Mouse (Mus musculus): ENCODE measurements around the gene Slc8b1. TPM values are rescaled to one million over a fixed set of nuclear protein-coding genes. Genes with fewer than 3 reads are reported as not detected.

Gene Slc8b1
- polyA plus RNA-seq, 1 experiment from 2014 or later = 2.1 TPM

- no peak for ATAC-seq (replicated peaks; ENCODE audit: insufficient number of reproducible peaks, low FRiP score, low TSS enrichment)
- H3K9ac ChIP-seq (ENCODE audit: low read depth, low read length) = no peak overlapping the region
- no peak overlapping the region for H3K27ac ChIP-seq (ENCODE audit: low read depth, low read length)
- no peaks in the 10 kb centered on the region for H3K27me3 ChIP-seq (ENCODE audit: control insufficient read depth, insufficient read depth, low read length)
- no peaks in the 10 kb centered on the region for H3K4me1 ChIP-seq (ENCODE audit: control insufficient read depth, insufficient read depth, low read length)
- WGBS (ENCODE audit: insufficient replicate concordance) = 58% methylated on average over 8 of the region's 8 CpGs
- H3K9me3 ChIP-seq (replicated peaks; ENCODE audit: control insufficient read depth, low read length) = no peaks in the 10 kb centered on the region
- peaks cover 7% of the 10 kb centered on the region; the same call in 1 of the 2 replicates for H3K36me3 ChIP-seq (ENCODE audit: control insufficient read depth, insufficient read depth, low read length)
- no peak overlapping the region for H3K4me2 ChIP-seq
- H3K4me3 ChIP-seq (ENCODE audit: low read depth, low read length) = no peak overlapping the region
These were observed 20.2 kb upstream of the Slc8b1 start for GRCm38 (mm10) chr5:120490679-120491192.

DNA sequence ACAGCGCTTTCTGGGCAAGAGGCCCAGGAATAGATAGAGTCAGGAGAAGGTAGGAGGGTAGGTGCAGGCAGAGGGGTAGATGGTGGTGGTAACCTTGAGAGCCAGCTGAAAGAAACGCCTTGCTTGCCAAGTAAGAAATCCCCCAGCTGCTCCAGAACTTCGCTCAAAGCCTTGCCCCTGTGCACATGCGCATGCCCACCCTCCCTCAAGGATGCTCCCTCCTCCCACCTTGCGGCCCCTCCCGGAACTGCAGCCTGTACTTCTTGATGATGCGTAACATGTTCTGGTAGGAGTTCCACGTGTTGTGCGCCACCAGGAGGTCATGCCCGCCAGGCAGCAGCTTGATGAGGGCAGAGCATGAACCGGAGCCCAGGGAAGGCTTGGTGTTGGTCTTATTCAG, 18.5 kb upstream of the Slc8b1 start:
- no peaks in the 10 kb centered on the region for H3K27me3 ChIP-seq (ENCODE audit: control insufficient read depth, insufficient read depth, low read length)
- H3K4me2 ChIP-seq = no peak overlapping the region
- WGBS (ENCODE audit: insufficient replicate concordance) = 70% methylated on average over 11 of the region's 11 CpGs
- no peaks in the 10 kb centered on the region for H3K9me3 ChIP-seq (replicated peaks; ENCODE audit: control insufficient read depth, low read length)
- H3K36me3 ChIP-seq (ENCODE audit: control insufficient read depth, insufficient read depth, low read length) = 0 out of 2 replicates have a peak, but pooled peaks cover under 1% of the 10 kb centered on the region
- no peak for ATAC-seq (replicated peaks; ENCODE audit: insufficient number of reproducible peaks, low FRiP score, low TSS enrichment)
- H3K27ac ChIP-seq (ENCODE audit: low read depth, low read length) = no peak overlapping the region
- H3K4me3 ChIP-seq (ENCODE audit: low read depth, low read length) = no peak overlapping the region
- no peak overlapping the region for H3K9ac ChIP-seq (ENCODE audit: low read depth, low read length)
- no peaks in the 10 kb centered on the region for H3K4me1 ChIP-seq (ENCODE audit: control insufficient read depth, insufficient read depth, low read length)

DNA sequence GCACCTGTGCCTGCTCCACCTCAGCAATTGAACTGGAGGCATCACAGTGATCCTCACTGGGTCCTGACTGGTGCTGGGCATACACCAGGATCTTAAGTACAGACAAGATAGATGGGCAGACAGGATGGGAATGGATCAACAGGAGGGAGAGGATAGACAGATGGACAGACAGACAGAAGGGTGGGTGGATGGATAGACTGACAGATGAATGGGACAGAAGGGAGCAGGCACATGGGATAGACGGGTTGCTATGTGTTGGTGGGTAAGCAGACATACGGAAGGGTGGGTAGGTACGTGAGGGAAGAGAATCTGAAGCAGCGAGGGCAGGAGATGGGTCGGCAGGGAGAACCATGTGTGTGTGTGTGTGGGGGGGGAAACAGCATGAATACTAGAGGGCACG, 17.5 kb upstream of the Slc8b1 start:
- H3K4me2 ChIP-seq = no peak overlapping the region
- WGBS (ENCODE audit: insufficient replicate concordance) = 83% methylated on average over 6 of the region's 6 CpGs
- H3K4me1 ChIP-seq (ENCODE audit: control insufficient read depth, insufficient read depth, low read length) = no peaks in the 10 kb centered on the region
- no peak overlapping the region for H3K4me3 ChIP-seq (ENCODE audit: low read depth, low read length)
- H3K9me3 ChIP-seq (replicated peaks; ENCODE audit: control insufficient read depth, low read length) = no peaks in the 10 kb centered on the region
- no peak overlapping the region for H3K9ac ChIP-seq (ENCODE audit: low read depth, low read length)
- no peaks in the 10 kb centered on the region for H3K36me3 ChIP-seq (ENCODE audit: control insufficient read depth, insufficient read depth, low read length)
- no peak for ATAC-seq (replicated peaks; ENCODE audit: insufficient number of reproducible peaks, low FRiP score, low TSS enrichment)
- H3K27ac ChIP-seq (ENCODE audit: low read depth, low read length) = no peak overlapping the region
- H3K27me3 ChIP-seq (ENCODE audit: control insufficient read depth, insufficient read depth, low read length) = no peaks in the 10 kb centered on the region

GRCm38 (mm10) chr5:120493873-120494395, 17.0 kb upstream of the Slc8b1 start:
- ATAC-seq (replicated peaks; ENCODE audit: insufficient number of reproducible peaks, low FRiP score, low TSS enrichment) = no peak
- H3K27me3 ChIP-seq (ENCODE audit: control insufficient read depth, insufficient read depth, low read length) = no peaks in the 10 kb centered on the region
- no peak overlapping the region for H3K9ac ChIP-seq (ENCODE audit: low read depth, low read length)
- no peaks in the 10 kb centered on the region for H3K9me3 ChIP-seq (replicated peaks; ENCODE audit: control insufficient read depth, low read length)
- no peak overlapping the region for H3K27ac ChIP-seq (ENCODE audit: low read depth, low read length)
- no peaks in the 10 kb centered on the region for H3K4me1 ChIP-seq (ENCODE audit: control insufficient read depth, insufficient read depth, low read length)
- H3K4me3 ChIP-seq (ENCODE audit: low read depth, low read length) = no peak overlapping the region
- WGBS (ENCODE audit: insufficient replicate concordance) = 78% methylated on average over 9 of the region's 9 CpGs
- H3K36me3 ChIP-seq (ENCODE audit: control insufficient read depth, insufficient read depth, low read length) = no peaks in the 10 kb centered on the region
- H3K4me2 ChIP-seq = no peak overlapping the region

- WGBS (ENCODE audit: insufficient replicate concordance) = 67% methylated on average over 10 of the region's 10 CpGs
- H3K4me2 ChIP-seq = no peak overlapping the region
- H3K4me1 ChIP-seq (ENCODE audit: control insufficient read depth, insufficient read depth, low read length) = no peaks in the 10 kb centered on the region
- H3K36me3 ChIP-seq (ENCODE audit: control insufficient read depth, insufficient read depth, low read length) = no peaks in the 10 kb centered on the region
- H3K4me3 ChIP-seq (ENCODE audit: low read depth, low read length) = no peak overlapping the region
- ATAC-seq (replicated peaks; ENCODE audit: insufficient number of reproducible peaks, low FRiP score, low TSS enrichment) = no peak
- no peaks in the 10 kb centered on the region for H3K27me3 ChIP-seq (ENCODE audit: control insufficient read depth, insufficient read depth, low read length)
- H3K27ac ChIP-seq (ENCODE audit: low read depth, low read length) = no peak overlapping the region
- no peaks in the 10 kb centered on the region for H3K9me3 ChIP-seq (replicated peaks; ENCODE audit: control insufficient read depth, low read length)
- H3K9ac ChIP-seq (ENCODE audit: low read depth, low read length) = no peak overlapping the region
These were observed 15.8 kb upstream of the Slc8b1 start for GRCm38 (mm10) chr5:120495064-120495702.

DNA sequence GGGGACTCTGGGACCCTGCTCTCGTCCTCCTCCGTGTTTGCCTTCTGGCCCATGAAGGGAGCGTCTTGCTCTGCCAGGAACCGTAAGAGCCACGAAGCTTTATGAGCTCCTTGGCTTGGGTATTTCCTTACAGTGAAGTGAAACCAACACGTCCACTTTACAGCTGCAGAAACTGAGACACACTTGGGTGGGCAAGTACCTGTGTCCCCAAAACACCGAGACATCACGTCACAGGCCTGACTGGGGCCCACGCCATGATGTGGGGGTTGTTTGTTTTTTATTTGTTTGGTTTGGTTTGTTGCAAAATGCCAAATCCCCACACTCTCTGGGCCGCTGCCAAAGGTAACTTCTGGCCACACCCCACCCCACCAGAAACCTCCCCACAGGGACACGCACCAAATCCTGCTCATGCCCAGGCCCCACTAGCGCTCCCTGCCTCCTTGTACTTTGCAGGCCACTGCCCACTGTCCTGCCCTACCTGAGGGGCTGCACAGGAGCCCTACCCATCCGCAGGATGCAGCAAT, 15.2 kb upstream of the Slc8b1 start:
- WGBS (ENCODE audit: insufficient replicate concordance) = 85% methylated on average over 13 of the region's 13 CpGs
- H3K27ac ChIP-seq (ENCODE audit: low read depth, low read length) = no peak overlapping the region
- H3K4me3 ChIP-seq (ENCODE audit: low read depth, low read length) = no peak overlapping the region
- no peak overlapping the region for H3K4me2 ChIP-seq
- no peaks in the 10 kb centered on the region for H3K9me3 ChIP-seq (replicated peaks; ENCODE audit: control insufficient read depth, low read length)
- no peak overlapping the region for H3K9ac ChIP-seq (ENCODE audit: low read depth, low read length)
- H3K27me3 ChIP-seq (ENCODE audit: control insufficient read depth, insufficient read depth, low read length) = no peaks in the 10 kb centered on the region
- no peaks in the 10 kb centered on the region for H3K4me1 ChIP-seq (ENCODE audit: control insufficient read depth, insufficient read depth, low read length)
- no peaks in the 10 kb centered on the region for H3K36me3 ChIP-seq (ENCODE audit: control insufficient read depth, insufficient read depth, low read length)
- ATAC-seq (replicated peaks; ENCODE audit: insufficient number of reproducible peaks, low FRiP score, low TSS enrichment) = no peak

GRCm38 (mm10) chr5:120497071-120497470, 13.9 kb upstream of the Slc8b1 start:
- ATAC-seq (replicated peaks; ENCODE audit: insufficient number of reproducible peaks, low FRiP score, low TSS enrichment) = no peak

DNA sequence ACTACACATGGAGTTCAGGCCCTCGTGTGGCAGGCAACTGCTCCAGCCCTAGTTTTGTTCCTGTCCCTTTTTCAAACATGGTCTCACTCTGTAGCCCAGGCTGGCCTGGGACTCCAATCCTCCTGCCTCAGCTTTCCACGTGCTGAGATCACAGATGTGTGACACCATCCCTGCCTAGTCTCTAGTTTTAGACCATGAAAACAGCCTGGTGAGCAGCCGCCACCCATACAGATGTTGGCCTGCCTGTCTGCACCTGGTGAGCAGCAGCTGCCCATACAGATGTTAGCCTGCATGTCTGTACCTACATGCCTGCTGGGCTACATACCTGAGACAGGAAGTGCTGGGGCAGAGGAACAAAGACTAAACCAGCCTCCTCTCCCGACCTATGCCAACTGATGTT, 11.8 kb upstream of the Slc8b1 start:
- no peaks in the 10 kb centered on the region for H3K27me3 ChIP-seq (ENCODE audit: control insufficient read depth, insufficient read depth, low read length)

More at GRCm38 (mm10) chr5:120497071-120497470, 13.9 kb upstream of the Slc8b1 start:
- Histone ChIP-seq H3K27ac (ENCODE audit: low read depth, low read length) (no peak overlapping the region), H3K9ac (ENCODE audit: low read depth, low read length) (no peak overlapping the region), H3K27me3 (ENCODE audit: control insufficient read depth, insufficient read depth, low read length) (no peaks in the 10 kb centered on the region), H3K4me3 (ENCODE audit: low read depth, low read length) (no peak overlapping the region), H3K9me3 (replicated peaks; ENCODE audit: control insufficient read depth, low read length) (no peaks in the 10 kb centered on the region), H3K4me1 (ENCODE audit: control insufficient read depth, insufficient read depth, low read length) (peaks cover under 1% of the 10 kb centered on the region), H3K36me3 (ENCODE audit: control insufficient read depth, insufficient read depth, low read length) (no peaks in the 10 kb centered on the region), H3K4me2 (no peak overlapping the region)
- whole genome bisulfite sequencing (ENCODE audit: insufficient replicate concordance) = 82% methylated on average over 3 of the region's 3 CpGs

More for the DNA sequence above, 11.8 kb upstream of the Slc8b1 start:
- no peak for ATAC-seq (replicated peaks; ENCODE audit: insufficient number of reproducible peaks, low FRiP score, low TSS enrichment)
- H3K4me1 ChIP-seq (ENCODE audit: control insufficient read depth, insufficient read depth, low read length) = peaks cover 9% of the 10 kb centered on the region
- no peaks in the 10 kb centered on the region for H3K36me3 ChIP-seq (ENCODE audit: control insufficient read depth, insufficient read depth, low read length)
- H3K4me3 ChIP-seq (ENCODE audit: low read depth, low read length) = no peak overlapping the region
- H3K9ac ChIP-seq (ENCODE audit: low read depth, low read length) = no peak overlapping the region
- no peak overlapping the region for H3K4me2 ChIP-seq
- H3K9me3 ChIP-seq (replicated peaks; ENCODE audit: control insufficient read depth, low read length) = no peaks in the 10 kb centered on the region
- 84% methylated on average over 4 of the region's 4 CpGs for WGBS (ENCODE audit: insufficient replicate concordance)
- no peak overlapping the region for H3K27ac ChIP-seq (ENCODE audit: low read depth, low read length)
